1 mouse cellular context compared by ENCODE assay signal in genomic region chr19:5129770-5130169, GRCm38 (mm10).
TF ChIP-seq lines count a peak whose summit lies in the region.

No protein-coding gene starts in this region.

TF ChIP-seq in CH12.LX, 34 proteins besides CTCF, POLR2A, EP300 and RAD21:
- TF ChIP-seq JUND (conservative IDR thresholded peaks at IDR 0.05; ENCODE audit: low read depth, low read length) (peak; percentile 65), SIN3A (IDR thresholded peaks at IDR 0.05; ENCODE audit: low read length) (no peak), E2F4 (IDR thresholded peaks at IDR 0.05; ENCODE audit: insufficient replicate concordance, low read depth, low read length) (no peak), UBTF (IDR thresholded peaks at IDR 0.05; ENCODE audit: low read depth, low read length) (no peak), MYC (IDR thresholded peaks at IDR 0.05; ENCODE audit: low read depth, low read length) (peak; percentile 63; the same call in 1 of the 2 replicates), SMC3 (IDR thresholded peaks at IDR 0.05; ENCODE audit: low read depth, low read length) (peak; percentile 46), ZMIZ1 (IDR thresholded peaks at IDR 0.05; ENCODE audit: low read depth, low read length) (no peak), HCFC1 (IDR thresholded peaks at IDR 0.05; ENCODE audit: low read depth, low read length) (no peak)
